Mouse (Mus musculus) cortical plate, adult 2 months (tissue): Measurements from ENCODE around the gene Mau2.
"Not testable (repeated sequence)": the region's sequence is repeated elsewhere in the genome, so short reads cannot be mapped to it uniquely, and the experiment has no call there.

Experiments used
- CTCF ChIP-seq: fragments of 200-500 bp; IDR thresholded peaks from 2 replicates; pipeline ENCODE4 v1.5.1; 2011; ENCODE audit warnings: mild to moderate bottlenecking, control low read depth, low read length; ENCODE audit not compliant: insufficient read depth; ENCODE audit errors: extremely low read depth
- POLR2A ChIP-seq: fragments of 200-500 bp; IDR thresholded peaks from 2 replicates; pipeline ENCODE4 v1.6.1; 2011; ENCODE audit warnings: mild to moderate bottlenecking, low read length, control low read depth; ENCODE audit not compliant: insufficient read depth; ENCODE audit errors: extremely low read depth

- not testable (repeated sequence) for TF ChIP-seq POLR2A, CTCF
Measured at GRCm38 (mm10) chr8:70010796-70011195, 31.7 kb downstream of the Mau2 start.
